Mouse (Mus musculus) kidney, adult 2 months (tissue): ENCODE data around the gene Tox4. TPM values are rescaled to one million over a fixed set of nuclear protein-coding genes. Genes with fewer than 3 reads are reported as not detected.

ENCODE experiments used
- DNase-seq: peaks from one replicate; pipeline ENCODE4 v3.0.0; 2021
- H3K27ac ChIP-seq: fragments of 200-500 bp; 2 replicates; pipeline ENCODE4 v1.5.1; 2012; ENCODE audit warnings: low read depth, low read length, control low read depth, inconsistent platforms; ENCODE audit not compliant: insufficient read depth
- H3K27me3 ChIP-seq: fragments of 200-500 bp; replicated peaks from 2 replicates; pipeline ENCODE4 v1.6.1; 2012; ENCODE audit warnings: mild to moderate bottlenecking, moderate library complexity, low read length, inconsistent platforms; ENCODE audit not compliant: control insufficient read depth, insufficient read depth
- H3K36me3 ChIP-seq: fragments of 200-500 bp; 2 replicates; pipeline ENCODE4 v1.6.1; 2012; ENCODE audit warnings: mild to moderate bottlenecking, moderate library complexity, low read length, inconsistent platforms; ENCODE audit not compliant: control insufficient read depth, insufficient read depth
- H3K4me1 ChIP-seq: fragments of 200-500 bp; 2 replicates; pipeline ENCODE4 v1.6.1; 2011; ENCODE audit warnings: low read length; ENCODE audit not compliant: control insufficient read depth, insufficient read depth
- H3K4me3 ChIP-seq: fragments of 200-500 bp; 2 replicates; pipeline ENCODE4 v1.5.1; 2011; ENCODE audit warnings: mild to moderate bottlenecking, low read depth, low read length, control low read depth; ENCODE audit not compliant: insufficient read depth
- CTCF ChIP-seq: fragments of 200-500 bp; conservative IDR thresholded peaks from 2 replicates; pipeline ENCODE4 v1.5.1; 2011; ENCODE audit warnings: low read depth, mild to moderate bottlenecking, control low read depth, low read length, moderate library complexity, mixed read lengths; ENCODE audit not compliant: insufficient read depth, insufficient read length
- POLR2A ChIP-seq: fragments of 200-500 bp; IDR thresholded peaks from one replicate; pipeline ENCODE4 v1.6.1; 2011; ENCODE audit warnings: low read depth, low read length, control low read depth
- WGBS: fragments of 180-500 bp; shearing (Covaris S2); methylation state at CpG from one replicate; pipeline ENCODE4 v1.1.7; 2018; 5-methylcytosine and 5-hydroxymethylcytosine counted together
- polyA plus RNA-seq: library from polyadenylated mRNA; depleted of rRNA; stranded (reverse); fragments of >200 nt; gene quantifications from 2 replicates; pipeline ENCODE4 v1.2.3, GENCODE M21; 2012

Gene Tox4
- polyA plus RNA-seq, 1 experiment = 32.0 TPM

DNA sequence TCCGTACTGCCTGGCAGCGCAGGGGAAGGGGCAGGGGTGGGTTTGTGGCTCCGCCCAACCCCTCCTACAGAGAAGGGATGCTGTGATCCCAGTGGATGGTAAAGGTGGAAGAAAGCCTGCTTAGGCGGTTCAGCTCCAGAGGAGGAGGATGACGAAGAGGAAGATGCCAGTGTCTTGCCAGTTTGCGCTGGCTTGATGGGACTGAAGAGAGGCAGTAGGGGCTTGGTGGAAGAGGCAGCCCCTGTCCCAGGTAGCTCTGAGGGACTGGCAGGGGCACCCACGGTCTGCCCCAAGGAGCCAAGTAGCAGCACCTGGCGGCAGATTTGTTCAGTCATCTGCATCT is 35.8 kb downstream of the Tox4 start:
- H3K4me3 ChIP-seq = peak overlapping the region; percentile 85; the same call in 1 of the 2 replicates
- WGBS = 49% methylated on average over 8 of the region's 8 CpGs
- no peak overlapping the region for H3K27ac ChIP-seq
- H3K27me3 ChIP-seq = no peaks in the 10 kb centered on the region
- TF ChIP-seq POLR2A (no peak), CTCF (no peak)
- H3K4me1 ChIP-seq = peaks cover 7% of the 10 kb centered on the region; the same call in 1 of the 2 replicates
- peak; percentile 21 for DNase-seq
- H3K36me3 ChIP-seq = no peaks in the 10 kb centered on the region

DNA sequence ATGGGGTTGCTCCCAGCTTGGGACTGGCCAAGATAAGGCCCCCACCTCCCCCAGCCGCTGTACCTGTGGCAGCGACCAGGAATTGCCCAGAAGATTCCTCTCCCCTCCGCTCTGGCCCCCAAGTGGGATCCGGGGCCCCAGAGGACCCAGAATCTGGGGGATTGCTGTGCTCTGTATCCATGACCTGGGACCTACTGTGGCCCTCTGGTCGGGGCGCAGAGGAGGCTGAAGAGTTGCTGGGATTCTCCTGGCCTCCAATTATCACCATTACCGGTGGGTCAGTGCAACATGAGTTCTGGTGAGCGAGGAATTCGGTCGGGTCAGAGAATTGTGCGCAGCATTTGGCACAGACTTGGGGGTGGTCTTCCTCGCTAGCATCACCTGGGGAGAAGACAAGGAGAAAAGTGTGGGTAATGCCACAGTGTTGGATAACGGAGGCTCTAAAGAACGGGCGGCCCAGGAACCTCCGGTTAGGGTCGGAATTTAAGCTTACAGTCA is 36.4 kb downstream of the Tox4 start:
- H3K4me1 ChIP-seq = peaks cover 7% of the 10 kb centered on the region; the same call in 1 of the 2 replicates
- TF ChIP-seq CTCF (no peak), POLR2A (no peak)
- H3K27me3 ChIP-seq = no peaks in the 10 kb centered on the region
- H3K27ac ChIP-seq = peak overlapping the region; percentile 47
- 10% methylated on average over 17 of the region's 17 CpGs for WGBS
- DNase-seq = no peak
- H3K4me3 ChIP-seq = peak overlapping the region; percentile 85
- no peaks in the 10 kb centered on the region for H3K36me3 ChIP-seq

DNA sequence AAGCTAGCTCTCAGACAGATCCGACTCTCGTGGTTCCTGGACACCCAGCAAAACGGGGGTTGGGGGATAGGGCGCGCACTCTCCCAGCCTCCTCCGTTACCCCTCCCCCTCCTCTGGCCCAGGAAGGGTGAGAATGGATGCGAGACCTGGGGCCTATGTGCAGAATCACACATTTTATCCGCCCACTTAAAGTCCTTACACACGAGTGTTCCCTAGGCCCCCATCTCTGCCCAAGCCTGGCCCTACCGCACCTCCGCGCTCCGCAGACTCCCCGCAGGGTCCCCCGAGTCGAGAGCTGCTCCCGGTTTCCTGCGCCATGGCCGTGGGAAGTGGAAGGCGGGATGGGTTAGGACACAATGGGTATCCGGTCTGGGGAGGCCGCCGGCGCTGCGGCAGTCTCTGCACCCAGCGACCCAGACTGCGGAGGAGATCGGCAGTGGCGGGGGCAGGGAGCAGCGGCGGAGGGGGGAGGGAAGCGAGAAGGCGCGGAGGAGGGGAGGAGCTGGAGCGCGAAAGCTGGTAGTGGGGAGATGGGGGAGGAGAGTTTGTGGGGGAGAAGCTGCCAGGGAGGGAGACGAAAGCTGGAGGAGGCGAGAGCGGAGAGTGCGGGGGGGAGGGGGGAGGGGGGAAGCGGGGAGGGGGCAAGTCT is 37.0 kb downstream of the Tox4 start:
- Histone ChIP-seq H3K27me3 (no peaks in the 10 kb centered on the region), H3K4me1 (peaks cover 7% of the 10 kb centered on the region; the same call in 1 of the 2 replicates), H3K4me3 (peak overlapping the region; percentile 85), H3K27ac (peak overlapping the region; percentile 47), H3K36me3 (no peaks in the 10 kb centered on the region)
- peak; percentile 81 for DNase-seq
- WGBS = under 1% methylated on average over 33 of the region's 41 CpGs
- TF ChIP-seq CTCF (no peak), POLR2A (no peak)

DNA sequence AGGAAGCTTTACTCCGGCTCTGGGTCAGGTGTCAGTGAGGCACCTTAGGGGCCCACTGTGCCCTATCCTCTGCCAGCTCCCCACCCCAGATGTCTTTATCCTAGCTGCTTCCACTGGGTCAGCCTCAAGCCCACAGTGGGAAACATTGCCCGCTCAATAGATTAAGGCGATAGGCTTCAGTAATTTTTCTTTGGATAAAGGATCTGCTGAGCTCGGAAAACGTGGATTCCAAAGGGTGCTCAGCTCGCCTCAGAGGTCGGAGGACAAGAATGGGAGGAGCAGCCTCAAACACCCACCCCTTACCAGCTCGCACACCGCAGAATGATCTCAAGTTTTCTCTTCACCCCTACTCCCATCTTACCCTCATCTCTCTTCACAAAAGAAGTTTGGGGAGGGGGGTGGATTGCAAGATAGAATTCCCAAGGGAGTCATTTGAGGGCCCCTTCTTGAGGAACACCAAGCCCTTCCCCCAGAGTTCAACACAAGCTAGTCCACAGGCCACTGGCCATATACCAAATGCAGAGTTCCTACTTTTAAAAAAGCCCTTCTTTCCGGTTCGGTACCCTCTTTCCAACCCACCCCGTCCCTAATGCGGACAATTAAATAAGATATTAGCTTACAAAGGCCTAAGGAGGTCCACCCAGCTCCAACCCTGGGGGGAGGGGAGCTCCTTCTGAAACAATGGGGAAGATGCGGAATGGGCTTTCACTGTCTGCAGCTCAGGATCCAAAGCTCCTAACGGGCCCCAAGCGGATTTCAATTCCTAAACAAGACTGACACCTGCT is 37.7 kb downstream of the Tox4 start:
- Histone ChIP-seq H3K27ac (peak overlapping the region; percentile 68), H3K4me1 (peaks cover 7% of the 10 kb centered on the region; the same call in 1 of the 2 replicates), H3K4me3 (peak overlapping the region; percentile 85), H3K36me3 (no peaks in the 10 kb centered on the region), H3K27me3 (no peaks in the 10 kb centered on the region)
- DNase-seq = peak; percentile 84
- 18% methylated on average over 16 of the region's 16 CpGs for WGBS
- no peak for TF ChIP-seq CTCF
- TF ChIP-seq POLR2A = no peak

- 30% methylated on average over 6 of the region's 6 CpGs for WGBS
- no peak for TF ChIP-seq POLR2A
- TF ChIP-seq CTCF = no peak
- H3K27ac ChIP-seq = no peak overlapping the region
Measured at GRCm38 (mm10) chr14:52319361-52319760, 40.4 kb downstream of the Tox4 start.

DNA sequence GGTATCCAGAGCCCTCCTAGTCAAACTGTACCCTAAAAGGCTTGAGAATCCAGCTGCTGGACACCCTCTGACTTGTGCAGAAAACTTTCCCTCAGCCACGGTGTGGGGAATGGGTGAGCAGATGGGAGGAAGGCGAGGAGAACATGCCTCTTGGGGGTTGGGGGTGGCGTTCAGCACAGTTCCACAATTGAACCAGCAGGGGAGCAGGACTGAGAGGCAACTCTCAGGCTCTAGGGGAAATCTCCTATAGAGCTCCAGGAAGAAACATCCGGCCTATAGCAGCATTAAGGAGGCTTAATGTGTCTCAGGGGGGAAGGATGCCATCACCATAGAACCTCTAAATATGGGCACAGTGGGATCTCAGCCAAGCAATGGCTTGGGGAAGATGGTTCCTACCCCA is 46.9 kb downstream of the Tox4 start:
- Histone ChIP-seq H3K36me3 (no peaks in the 10 kb centered on the region), H3K4me1 (no peaks in the 10 kb centered on the region), H3K27me3 (no peaks in the 10 kb centered on the region), H3K27ac (no peak overlapping the region), H3K4me3 (no peak overlapping the region)
- 35% methylated on average over 4 of the region's 4 CpGs for WGBS
- DNase-seq = no peak
- no peak for TF ChIP-seq CTCF
- TF ChIP-seq POLR2A = no peak

More at GRCm38 (mm10) chr14:52319361-52319760, 40.4 kb downstream of the Tox4 start:
- H3K27me3 ChIP-seq = no peaks in the 10 kb centered on the region
- DNase-seq = no peak
- no peak overlapping the region for H3K4me3 ChIP-seq
- H3K36me3 ChIP-seq = no peaks in the 10 kb centered on the region
- H3K4me1 ChIP-seq = peaks cover 7% of the 10 kb centered on the region; the same call in 1 of the 2 replicates

- Histone ChIP-seq H3K27me3 (no peaks in the 10 kb centered on the region; the same call in 1 of the 2 replicates), H3K4me1 (no peaks in the 10 kb centered on the region), H3K4me3 (no peak overlapping the region), H3K27ac (no peak overlapping the region), H3K36me3 (no peaks in the 10 kb centered on the region)
- DNase-seq = no peak
- TF ChIP-seq POLR2A (no peak), CTCF (no peak)
- WGBS = 12% methylated on average over 14 of the region's 14 CpGs
Measured at GRCm38 (mm10) chr14:52327375-52327901, 48.5 kb downstream of the Tox4 start.
